Mouse (Mus musculus) bone marrow macrophage, adult 2 months (primary cell): ENCODE measurements around the gene Rbl1. TPM values are rescaled to one million over a fixed set of nuclear protein-coding genes. Genes with fewer than 3 reads are reported as not detected.
"Not testable (repeated sequence)": the region's sequence is repeated elsewhere in the genome, so short reads cannot be mapped to it uniquely, and the experiment has no call there.

Experiments
- H3K27ac ChIP-seq: 2 replicates; pipeline ENCODE4 v1.5.1; 2012; ENCODE audit warnings: low read depth, low read length; ENCODE audit not compliant: insufficient read depth
- H3K4me1 ChIP-seq: 2 replicates; pipeline ENCODE4 v1.6.1; 2012; ENCODE audit warnings: low read length; ENCODE audit not compliant: control insufficient read depth, insufficient read depth
- H3K4me3 ChIP-seq: 2 replicates; pipeline ENCODE4 v1.5.1; 2012; ENCODE audit warnings: mild to moderate bottlenecking, low read length, moderate library complexity; ENCODE audit not compliant: insufficient read depth
- CTCF ChIP-seq: IDR thresholded peaks from 2 replicates; pipeline ENCODE4 v1.5.1; 2012; ENCODE audit warnings: low read depth, mild to moderate bottlenecking, low read length, moderate library complexity
- POLR2A ChIP-seq: IDR thresholded peaks from 2 replicates; pipeline ENCODE4 v1.6.1; 2012; ENCODE audit warnings: mild to moderate bottlenecking, low read depth, low read length, borderline replicate concordance
- polyA plus RNA-seq: library from polyadenylated mRNA; stranded (reverse); fragments of >200 nt; gene quantifications from 2 replicates; pipeline ENCODE4 v1.2.4, GENCODE M21; 2012; ENCODE audit not compliant: missing spikeins, insufficient read depth, insufficient read length

The Rbl1 gene
- polyA plus RNA-seq, 1 experiment = 26.6 TPM

- peak overlapping the region; percentile 56 for H3K4me3 ChIP-seq
- TF ChIP-seq CTCF (no peak), POLR2A (no peak)
- peak overlapping the region; percentile 87 for H3K27ac ChIP-seq
- peaks cover 8% of the 10 kb centered on the region for H3K4me1 ChIP-seq
Observed at GRCm38 (mm10) chr2:157201081-157201830, 3.1 kb downstream of the Rbl1 start.

- H3K4me3 ChIP-seq, H3K27ac ChIP-seq, H3K4me1 ChIP-seq: not testable (repeated sequence)
Observed at GRCm38 (mm10) chr2:157198405-157198804, 5.9 kb downstream of the Rbl1 start.

- Histone ChIP-seq H3K4me3 (no peak overlapping the region), H3K4me1 (peaks cover 7% of the 10 kb centered on the region), H3K27ac (no peak overlapping the region)
- no peak for TF ChIP-seq POLR2A
- no peak for TF ChIP-seq CTCF
Observed at GRCm38 (mm10) chr2:157190651-157191050, 13.7 kb downstream of the Rbl1 start.

GRCm38 (mm10) chr2:157187223-157187622 lies 17.1 kb downstream of the Rbl1 start:
- no peak for TF ChIP-seq POLR2A
- no peak for TF ChIP-seq CTCF
- Histone ChIP-seq H3K4me1 (peaks cover 7% of the 10 kb centered on the region), H3K27ac (peak overlapping the region; percentile 36), H3K4me3 (no peak overlapping the region)

GRCm38 (mm10) chr2:157186504-157186903 lies 17.8 kb downstream of the Rbl1 start:
- peaks cover 7% of the 10 kb centered on the region for H3K4me1 ChIP-seq
- TF ChIP-seq CTCF (no peak), POLR2A (no peak)
- H3K4me3 ChIP-seq = no peak overlapping the region
- H3K27ac ChIP-seq = no peak overlapping the region

- H3K4me1 ChIP-seq = peaks cover 7% of the 10 kb centered on the region
- TF ChIP-seq POLR2A = no peak
Observed at GRCm38 (mm10) chr2:157185022-157185660, 19.2 kb downstream of the Rbl1 start.

GRCm38 (mm10) chr2:157178167-157178566 lies 26.2 kb downstream of the Rbl1 start:
- H3K4me3 ChIP-seq = no peak overlapping the region
- TF ChIP-seq POLR2A (no peak), CTCF (no peak)

More at GRCm38 (mm10) chr2:157185022-157185660, 19.2 kb downstream of the Rbl1 start:
- Histone ChIP-seq H3K27ac (no peak overlapping the region), H3K4me3 (no peak overlapping the region)

GRCm38 (mm10) chr2:157176248-157176647 lies 28.1 kb downstream of the Rbl1 start:
- Histone ChIP-seq H3K4me3 (no peak overlapping the region), H3K27ac (no peak overlapping the region), H3K4me1 (no peaks in the 10 kb centered on the region)
- TF ChIP-seq CTCF = no peak
- no peak for TF ChIP-seq POLR2A

More at GRCm38 (mm10) chr2:157178167-157178566, 26.2 kb downstream of the Rbl1 start:
- H3K4me1 ChIP-seq = no peaks in the 10 kb centered on the region
- no peak overlapping the region for H3K27ac ChIP-seq

GRCm38 (mm10) chr2:157174416-157174815 lies 29.9 kb downstream of the Rbl1 start:
- no peak overlapping the region for H3K4me3 ChIP-seq
- TF ChIP-seq POLR2A (no peak), CTCF (no peak)
- no peaks in the 10 kb centered on the region for H3K4me1 ChIP-seq
- H3K27ac ChIP-seq = no peak overlapping the region

- Histone ChIP-seq H3K4me3 (no peak overlapping the region), H3K27ac (no peak overlapping the region), H3K4me1 (no peaks in the 10 kb centered on the region)
- TF ChIP-seq POLR2A (no peak), CTCF (no peak)
Observed at GRCm38 (mm10) chr2:157173555-157173954, 30.8 kb downstream of the Rbl1 start.
